Comparison of ENCODE assay signal across 8 mouse cellular contexts in genomic region chr14:56777360-56778136, GRCm38 (mm10). TPM values are rescaled to one million over a fixed set of nuclear protein-coding genes. Genes with fewer than 3 reads are reported as not detected.
DNase-seq lines count a peak whose midpoint lies in the region; ATAC-seq lines count a peak whose summit lies in the region.

No protein-coding gene starts in this region.

- H3K27me3 ChIP-seq in lung, embryonic 16.5 days (ENCODE audit: control insufficient read depth, insufficient read depth, low read depth, low read length) = no peaks in the 10 kb centered on the region

- WGBS in lung, embryonic 16.5 days = under 1% methylated on average over 71 of the region's 71 CpGs

- no peaks in the 10 kb centered on the region for H3K36me3 ChIP-seq in lung, embryonic 16.5 days (ENCODE audit: control insufficient read depth, insufficient read depth, low read length)

- peak; percentile 2 to 48; a peak in 2 of 4 replicates for ATAC-seq in hematopoietic stem cell, adult 5-6 weeks (replicated peaks in 1 of 2; ENCODE audit: insufficient read depth in 1 of 2, low FRiP score in 2 of 2, low TSS enrichment in 1 of 2, low read depth in 1 of 2, poor library complexity in 2 of 2, severe bottlenecking in 2 of 2)
- peak; percentile 50 for ATAC-seq in lung, embryonic 16.5 days (ENCODE audit: low read depth)

- no peaks in the 10 kb centered on the region for H3K9me3 ChIP-seq in lung, embryonic 16.5 days (ENCODE audit: control insufficient read depth, low read length)

- peaks cover 16% of the 10 kb centered on the region for H3K4me1 ChIP-seq in lung, embryonic 16.5 days (replicated peaks; ENCODE audit: control insufficient read depth, insufficient read depth, low read length)

- peak overlapping the region; percentile 96 for H3K27ac ChIP-seq in lung, embryonic 16.5 days (ENCODE audit: low read length)

- H3K4me2 ChIP-seq in lung, embryonic 16.5 days (ENCODE audit: low read depth, low read length) = peak overlapping the region; percentile 90

- peak overlapping the region; percentile 97 for H3K9ac ChIP-seq in lung, embryonic 16.5 days (ENCODE audit: low read length)

- DNase-seq in MEL-GATA-1-ER (ENCODE audit: extremely low read depth, low read depth) = peak; percentile 40
- peak; percentile 62 for DNase-seq in cerebellum, adult 8-10 months
- DNase-seq in forelimb bud, embryonic 11.5 days (ENCODE audit: low read depth, low spot score) = peak; percentile 33
- DNase-seq in layer of hippocampus, adult 9-11 months = peak; percentile 57
- peak; percentile 49 for DNase-seq in ovary, postnatal 10 days (ENCODE audit: low spot score)
- DNase-seq in thymus, postnatal 0 days (ENCODE audit: low spot score) = peak; percentile 38

- H3K4me3 ChIP-seq in lung, embryonic 16.5 days (ENCODE audit: low read length) = peak overlapping the region; percentile 95

RNA-seq across cellular contexts. Expression of gene Pspc1, which starts 0.6 kb away (rescaled TPM):
- total RNA-seq in hematopoietic stem cell, adult 5-6 weeks (2017) = 143 TPM in 2 replicates
- polyA plus RNA-seq in lung, embryonic 16.5 days (2015; fragmentation: Nextera tagmentation; extraction: Ambion mirVana) = 19.1 and 19.2 TPM in 2 replicates
- polyA plus RNA-seq in thymus, postnatal 0 days (2015; fragmentation: Nextera tagmentation; extraction: Ambion mirVana) = 29.1 and 32.9 TPM in 2 replicates

RNA-seq across cellular contexts. Expression of gene Zmym5, which starts 34.0 kb away (rescaled TPM):
- total RNA-seq in hematopoietic stem cell, adult 5-6 weeks (2017) = 33.0 and 35.3 TPM in 2 replicates
- 27.3 and 31.1 TPM in 2 replicates for polyA plus RNA-seq in lung, embryonic 16.5 days (2015; fragmentation: Nextera tagmentation; extraction: Ambion mirVana)
- polyA plus RNA-seq in thymus, postnatal 0 days (2015; fragmentation: Nextera tagmentation; extraction: Ambion mirVana) = 16.4 and 19.6 TPM in 2 replicates

Comparison
In these comparisons a context has a peak if more than half of its experiments do, and no peak if none do; other contexts are left out.
1. Peak in every context shown above with its lines: DNase-seq, ATAC-seq, H3K4me3 ChIP-seq and H3K27ac ChIP-seq.